Mouse (Mus musculus) heart, embryonic 15.5 days (tissue): Measurements from ENCODE around the gene Actr2. TPM values are rescaled to one million over a fixed set of nuclear protein-coding genes. Genes with fewer than 3 reads are reported as not detected.
"Not testable (repeated sequence)": the region's sequence is repeated elsewhere in the genome, so short reads cannot be mapped to it uniquely, and the experiment has no call there.

Experiments used
- ATAC-seq: fragments of 200-750 bp; cut with Nextera tagmentation; replicated peaks from 2 replicates; pipeline ENCODE4 v1.8.0; 2017; ENCODE audit warnings: low read depth, moderate TSS enrichment; ENCODE audit not compliant: insufficient number of reproducible peaks, insufficient read depth, low FRiP score
- H3K27ac ChIP-seq: fragments of 300-500 bp; sonication (generic); 2 replicates; pipeline ENCODE4 v1.5.1; 2015; ENCODE audit warnings: mild to moderate bottlenecking, inconsistent platforms
- H3K27me3 ChIP-seq: fragments of 300-500 bp; sonication (generic); 2 replicates; pipeline ENCODE4 v1.6.1; 2015; ENCODE audit warnings: inconsistent platforms
- H3K36me3 ChIP-seq: fragments of 300-500 bp; sonication (generic); 2 replicates; pipeline ENCODE4 v1.6.1; 2015; ENCODE audit warnings: mild to moderate bottlenecking, inconsistent platforms
- H3K4me1 ChIP-seq: fragments of 300-500 bp; sonication (generic); replicated peaks from 2 replicates; pipeline ENCODE4 v1.6.1; 2015; ENCODE audit warnings: inconsistent platforms
- H3K4me2 ChIP-seq: fragments of 300-500 bp; sonication (generic); 2 replicates; pipeline ENCODE4 v1.6.1; 2015; ENCODE audit warnings: inconsistent platforms, mild to moderate bottlenecking, moderate library complexity
- H3K4me3 ChIP-seq: fragments of 300-500 bp; sonication (generic); 2 replicates; pipeline ENCODE4 v1.5.1; 2015; ENCODE audit warnings: mild to moderate bottlenecking, inconsistent platforms
- H3K9ac ChIP-seq: fragments of 300-500 bp; sonication (generic); 2 replicates; pipeline ENCODE4 v1.6.1; 2015; ENCODE audit warnings: mild to moderate bottlenecking, inconsistent platforms
- H3K9me3 ChIP-seq: fragments of 300-500 bp; sonication (generic); replicated peaks from 2 replicates; pipeline ENCODE4 v1.6.1; 2016; ENCODE audit warnings: inconsistent platforms
- WGBS: fragments of 180-500 bp; shearing (Covaris S2); methylation state at CpG from one replicate; pipeline ENCODE4 v1.1.7; 2015; ENCODE audit warnings: mixed read lengths; 5-methylcytosine and 5-hydroxymethylcytosine counted together
- polyA plus RNA-seq: library from polyadenylated mRNA; unstranded; fragments of >200 nt; fragmentation: Nextera tagmentation; extraction: Ambion mirVana; gene quantifications from 2 replicates; pipeline ENCODE4 v1.2.1, GENCODE M21; 2015

The Actr2 gene
- polyA plus RNA-seq, 1 experiment from 2014 or later = 79.9 TPM

- Histone ChIP-seq H3K27me3 (no peaks in the 10 kb centered on the region), H3K27ac (no peak overlapping the region), H3K9me3 (no peaks in the 10 kb centered on the region), H3K4me3 (no peak overlapping the region), H3K4me1 (no peaks in the 10 kb centered on the region), H3K36me3 (peaks cover 36% of the 10 kb centered on the region), H3K4me2 (no peak overlapping the region), H3K9ac (no peak overlapping the region)
- ATAC-seq = no peak
- 100% methylated on average over 1 of the region's 1 CpGs for WGBS
Observed at GRCm38 (mm10) chr11:20066106-20066505, 46.6 kb downstream of the Actr2 start.

DNA sequence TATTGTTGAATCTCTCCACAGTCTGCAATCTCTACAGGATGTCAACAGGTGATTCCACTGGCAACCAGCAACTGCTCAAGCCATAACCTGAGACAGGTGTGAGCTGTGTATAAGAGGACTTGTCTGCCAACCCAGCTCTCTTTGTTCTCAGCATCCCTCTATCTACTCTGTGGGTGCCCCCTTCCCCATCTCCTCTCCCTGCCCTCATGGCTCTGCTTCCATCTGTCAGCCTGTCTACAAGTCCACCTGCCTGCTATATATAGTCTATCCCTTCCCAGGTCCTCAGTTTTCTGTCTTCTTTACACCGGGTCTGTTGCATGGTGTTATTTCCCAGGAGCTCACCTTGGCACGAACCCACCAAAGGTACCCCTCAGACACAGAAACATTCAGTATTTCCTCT lies 47.8 kb downstream of the Actr2 start:
- Histone ChIP-seq H3K36me3 (peaks cover 37% of the 10 kb centered on the region; the same call in 1 of the 2 replicates), H3K4me3 (no peak overlapping the region)
- WGBS = 79% methylated on average over 2 of the region's 2 CpGs

DNA sequence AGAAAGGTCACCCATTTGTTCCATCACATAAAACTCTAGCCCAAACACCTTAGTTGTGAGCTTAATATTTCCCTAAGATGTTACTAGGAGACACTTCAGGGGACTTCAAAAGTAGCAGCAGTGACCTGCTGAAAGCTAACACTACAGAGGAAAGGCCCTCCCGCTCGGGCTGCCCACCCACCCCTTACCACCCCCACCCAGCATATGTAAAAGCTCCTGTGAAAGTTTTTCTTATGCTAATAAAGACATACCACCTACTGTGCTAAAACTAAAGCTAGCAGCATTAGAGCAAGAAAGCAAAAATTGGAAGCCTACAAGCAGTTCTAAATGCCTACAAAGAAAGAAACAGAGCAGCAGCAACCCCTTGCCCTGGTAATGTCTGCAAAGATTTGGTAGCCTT lies 48.6 kb downstream of the Actr2 start:
- not testable (repeated sequence) for H3K4me3 ChIP-seq, H3K27ac ChIP-seq, H3K4me2 ChIP-seq, H3K9ac ChIP-seq, H3K9me3 ChIP-seq, ATAC-seq, H3K27me3 ChIP-seq, H3K4me1 ChIP-seq
- 78% methylated on average over 2 of the region's 2 CpGs for WGBS
- peaks cover 39% of the 10 kb centered on the region for H3K36me3 ChIP-seq

More for the DNA sequence above, 47.8 kb downstream of the Actr2 start:
- H3K27me3 ChIP-seq = no peaks in the 10 kb centered on the region
- no peak for ATAC-seq
- H3K4me2 ChIP-seq = no peak overlapping the region
- H3K9ac ChIP-seq = no peak overlapping the region
- no peak overlapping the region for H3K27ac ChIP-seq
- no peaks in the 10 kb centered on the region for H3K4me1 ChIP-seq
- no peaks in the 10 kb centered on the region for H3K9me3 ChIP-seq

DNA sequence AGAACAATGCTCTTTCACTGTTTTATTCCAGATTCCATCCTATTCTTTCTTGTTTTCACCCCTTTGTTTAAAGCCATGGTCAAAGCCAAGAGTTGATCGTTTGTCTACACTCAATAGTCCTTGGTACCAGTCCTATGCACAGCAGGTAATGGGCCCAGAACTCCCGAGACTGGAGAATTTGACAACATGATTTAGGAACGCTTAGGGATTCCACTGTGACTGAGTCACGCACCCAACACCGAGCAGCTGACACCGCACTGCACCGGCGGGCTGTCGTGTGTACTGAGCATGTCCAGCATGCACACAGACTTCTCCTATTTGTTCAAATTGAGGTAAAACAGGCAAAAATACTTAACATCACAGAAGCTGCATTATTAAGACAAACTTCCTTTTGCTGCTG lies 49.9 kb downstream of the Actr2 start:
- H3K4me1 ChIP-seq, H3K27ac ChIP-seq, H3K4me2 ChIP-seq, H3K4me3 ChIP-seq, H3K9me3 ChIP-seq, ATAC-seq, H3K9ac ChIP-seq, H3K27me3 ChIP-seq: not testable (repeated sequence)
- 84% methylated on average over 9 of the region's 9 CpGs for WGBS
- peaks cover 47% of the 10 kb centered on the region for H3K36me3 ChIP-seq

DNA sequence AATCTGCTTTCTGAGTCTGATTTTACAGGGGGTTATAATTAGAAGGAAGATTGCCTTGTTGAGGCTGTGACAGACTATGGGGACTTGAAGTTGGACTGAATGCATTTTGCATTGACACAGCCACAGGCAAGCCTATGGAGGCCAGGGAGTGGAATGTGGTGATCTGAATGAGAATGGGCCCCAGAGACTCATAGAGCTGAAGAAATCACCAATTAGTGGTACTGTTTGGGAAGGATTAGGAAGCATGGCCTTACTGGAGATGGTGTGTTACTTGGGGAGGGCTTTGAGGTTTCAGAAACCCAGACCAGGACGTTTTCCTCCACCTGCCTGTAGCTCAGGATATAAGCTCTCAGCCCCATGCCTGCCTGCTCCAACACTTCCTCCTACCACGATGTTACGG lies 53.0 kb downstream of the Actr2 start:
- Histone ChIP-seq H3K27ac (no peak overlapping the region), H3K27me3 (no peaks in the 10 kb centered on the region), H3K4me1 (no peaks in the 10 kb centered on the region), H3K36me3 (peaks cover 35% of the 10 kb centered on the region), H3K4me3 (no peak overlapping the region), H3K4me2 (no peak overlapping the region), H3K9ac (no peak overlapping the region), H3K9me3 (no peaks in the 10 kb centered on the region)
- 86% methylated on average over 3 of the region's 3 CpGs for WGBS
- no peak for ATAC-seq

GRCm38 (mm10) chr11:20057429-20057828 lies 55.3 kb downstream of the Actr2 start:
- Histone ChIP-seq H3K4me3 (no peak overlapping the region), H3K4me2 (no peak overlapping the region), H3K9ac (no peak overlapping the region), H3K27ac (no peak overlapping the region), H3K9me3 (no peaks in the 10 kb centered on the region), H3K36me3 (peaks cover 35% of the 10 kb centered on the region), H3K27me3 (no peaks in the 10 kb centered on the region), H3K4me1 (peaks cover 8% of the 10 kb centered on the region)
- 82% methylated on average over 2 of the region's 2 CpGs for WGBS
- ATAC-seq = no peak

- no peak overlapping the region for H3K9ac ChIP-seq
- H3K4me3 ChIP-seq = no peak overlapping the region
- peaks cover 8% of the 10 kb centered on the region for H3K4me1 ChIP-seq
- H3K36me3 ChIP-seq = peaks cover 30% of the 10 kb centered on the region
- no peak for ATAC-seq
- no peaks in the 10 kb centered on the region for H3K27me3 ChIP-seq
- H3K4me2 ChIP-seq = no peak overlapping the region
- no peak overlapping the region for H3K27ac ChIP-seq
- WGBS = 82% methylated on average over 1 of the region's 1 CpGs
- no peaks in the 10 kb centered on the region for H3K9me3 ChIP-seq
Observed at GRCm38 (mm10) chr11:20056168-20056567, 56.5 kb downstream of the Actr2 start.

DNA sequence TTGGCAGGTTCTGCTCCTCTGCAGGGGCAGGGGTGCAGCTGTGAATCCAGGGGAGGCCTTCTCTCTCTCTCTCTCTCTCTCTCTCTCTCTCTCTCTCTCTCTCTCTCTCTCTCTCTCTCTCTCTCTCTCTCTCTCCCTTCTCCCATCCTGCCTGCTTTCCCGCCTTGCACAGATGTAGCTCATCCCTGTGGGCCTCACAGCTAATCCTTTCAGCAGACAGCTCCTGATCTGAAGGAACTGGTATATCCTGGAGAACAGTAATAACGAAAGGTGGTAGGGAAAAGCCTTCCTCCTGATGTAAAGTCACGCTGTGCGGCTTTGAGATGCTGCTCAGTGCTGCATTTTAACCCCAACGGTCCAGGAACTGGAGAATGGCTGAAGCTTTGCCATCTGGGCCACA lies 58.1 kb downstream of the Actr2 start:
- Histone ChIP-seq H3K9ac (no peak overlapping the region), H3K9me3 (no peaks in the 10 kb centered on the region), H3K36me3 (peaks cover 22% of the 10 kb centered on the region), H3K4me3 (no peak overlapping the region), H3K27me3 (no peaks in the 10 kb centered on the region), H3K4me1 (peaks cover 8% of the 10 kb centered on the region), H3K27ac (no peak overlapping the region), H3K4me2 (no peak overlapping the region)
- WGBS = 49% methylated on average over 5 of the region's 5 CpGs
- no peak for ATAC-seq

GRCm38 (mm10) chr11:20053951-20054350 lies 58.8 kb downstream of the Actr2 start:
- Histone ChIP-seq H3K9ac (no peak overlapping the region), H3K4me3 (no peak overlapping the region), H3K9me3 (no peaks in the 10 kb centered on the region), H3K27me3 (no peaks in the 10 kb centered on the region), H3K36me3 (peaks cover 15% of the 10 kb centered on the region; the same call in 1 of the 2 replicates), H3K4me1 (peaks cover 8% of the 10 kb centered on the region), H3K27ac (no peak overlapping the region), H3K4me2 (no peak overlapping the region)
- no peak for ATAC-seq
- WGBS = 80% methylated on average over 3 of the region's 3 CpGs

DNA sequence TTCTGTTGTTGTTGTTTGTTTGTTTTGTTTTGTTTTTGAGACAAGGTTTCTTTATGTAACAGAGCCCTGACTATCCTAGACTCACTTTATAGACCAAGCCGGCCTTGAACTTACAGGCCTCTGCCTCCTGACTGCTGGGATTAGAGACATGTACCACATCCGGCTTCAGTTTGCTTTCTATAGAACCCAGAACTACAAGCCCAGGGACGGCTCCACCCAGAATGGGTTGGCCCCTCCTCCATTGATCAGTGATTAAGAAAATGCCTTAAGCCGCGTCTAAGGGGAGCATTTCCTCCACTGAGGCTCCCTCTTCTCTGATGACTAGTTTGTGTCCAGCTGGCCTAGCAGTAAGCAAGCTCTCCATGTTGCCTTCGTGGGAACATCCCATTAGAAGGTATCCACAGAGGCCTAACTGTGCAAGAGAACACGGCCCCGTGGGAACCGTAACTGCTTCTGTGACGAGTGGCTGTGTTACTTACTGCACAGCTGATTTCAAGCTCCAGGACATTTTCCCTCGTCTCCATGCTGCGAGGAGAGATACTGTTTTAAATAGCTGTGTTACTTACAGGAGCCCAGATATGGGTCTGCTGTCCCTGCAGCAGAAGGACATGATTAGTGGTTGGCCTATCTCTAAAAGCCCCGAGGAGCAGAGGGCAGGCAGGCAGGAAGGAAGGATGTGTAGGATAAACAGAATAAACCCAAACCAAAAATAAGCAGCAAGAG lies 59.7 kb downstream of the Actr2 start:
- no peak overlapping the region for H3K4me3 ChIP-seq
- H3K9ac ChIP-seq = no peak overlapping the region
- peaks cover 10% of the 10 kb centered on the region; the same call in 1 of the 2 replicates for H3K36me3 ChIP-seq
- H3K9me3 ChIP-seq = no peaks in the 10 kb centered on the region
- WGBS = 44% methylated on average over 13 of the region's 13 CpGs
- H3K4me1 ChIP-seq = peaks cover 8% of the 10 kb centered on the region
- no peaks in the 10 kb centered on the region for H3K27me3 ChIP-seq
- H3K4me2 ChIP-seq = no peak overlapping the region
- no peak for ATAC-seq
- H3K27ac ChIP-seq = peak overlapping the region; percentile 54

DNA sequence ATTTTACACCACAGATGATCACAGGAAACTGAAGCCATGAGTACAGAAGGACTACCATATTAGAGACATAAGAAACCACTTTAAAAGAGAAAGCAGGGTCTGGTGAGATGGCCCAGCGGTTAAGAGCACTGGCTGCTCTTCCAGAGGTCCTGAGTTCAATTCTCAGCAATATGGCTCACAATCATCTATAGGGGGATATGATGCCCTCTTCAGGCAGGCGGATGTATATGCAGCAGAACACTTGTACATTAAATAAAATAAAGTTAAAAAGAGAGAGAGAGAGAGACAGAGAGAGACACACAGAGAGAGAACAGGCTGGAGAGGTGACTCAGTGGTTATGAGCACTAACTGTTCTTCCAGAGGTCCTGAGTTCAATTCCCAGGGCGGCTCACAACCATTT lies 67.1 kb downstream of the Actr2 start:
- no peaks in the 10 kb centered on the region for H3K9me3 ChIP-seq
- H3K4me3 ChIP-seq = no peak overlapping the region
- no peaks in the 10 kb centered on the region for H3K27me3 ChIP-seq
- ATAC-seq = no peak
- peaks cover 16% of the 10 kb centered on the region; the same call in 1 of the 2 replicates for H3K4me1 ChIP-seq
- H3K9ac ChIP-seq = no peak overlapping the region
- 69% methylated on average over 3 of the region's 3 CpGs for WGBS
- no peaks in the 10 kb centered on the region for H3K36me3 ChIP-seq
- no peak overlapping the region for H3K27ac ChIP-seq
- no peak overlapping the region for H3K4me2 ChIP-seq

DNA sequence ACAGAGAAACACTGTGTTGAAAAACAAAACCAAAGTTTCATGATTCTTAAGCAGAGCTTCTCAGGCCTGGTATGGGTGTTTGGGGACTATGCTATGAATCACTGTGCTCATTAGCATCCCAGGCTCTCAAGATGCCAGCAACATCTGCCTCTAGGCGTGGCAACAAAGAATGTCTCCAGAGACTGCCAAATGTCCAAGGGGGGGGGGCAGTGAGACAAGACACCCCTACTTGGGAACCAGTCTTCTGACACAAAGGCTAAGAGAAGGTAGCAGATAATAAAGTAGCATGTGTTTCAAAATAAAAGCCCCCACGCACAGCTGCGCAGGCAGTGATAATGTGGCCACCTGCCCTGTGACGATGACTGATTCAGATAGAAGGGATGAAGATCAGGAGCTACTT lies 69.5 kb downstream of the Actr2 start:
- no peaks in the 10 kb centered on the region for H3K36me3 ChIP-seq
- WGBS = 79% methylated on average over 4 of the region's 4 CpGs
- no peak overlapping the region for H3K4me2 ChIP-seq
- no peaks in the 10 kb centered on the region for H3K27me3 ChIP-seq
- no peak overlapping the region for H3K27ac ChIP-seq
- H3K9ac ChIP-seq = no peak overlapping the region
- H3K9me3 ChIP-seq = no peaks in the 10 kb centered on the region
- no peak for ATAC-seq
- peaks cover 20% of the 10 kb centered on the region; the same call in 1 of the 2 replicates for H3K4me1 ChIP-seq
- H3K4me3 ChIP-seq = no peak overlapping the region
